Mouse (Mus musculus): ENCODE measurements at regions not wholly inside any gene's neighbourhood (a gene's known extent, or its start where the extent isn't known, plus 50 kb on each side); places are given as distances from the start of the nearest gene placed in this dataset.

- TF ChIP-seq CTCF (IDR thresholded peaks at IDR 0.05; ENCODE audit: low read depth) (no peak), EP300 (IDR thresholded peaks at IDR 0.05; ENCODE audit: low read depth) (no peak)
Measured at GRCm38 (mm10) chr11:19834561-19834960, 89.6 kb upstream of the Spred2 start.
